Comparison of ENCODE assay signal across 8 mouse cellular contexts in genomic region chr10:59897511-59897910, GRCm38 (mm10). TPM values are rescaled to one million over a fixed set of nuclear protein-coding genes. Genes with fewer than 3 reads are reported as not detected.
A peak's percentile ranks its signal among the peaks of the same experiment; 100 is the strongest.
DNase-seq lines count a peak whose midpoint lies in the region; ATAC-seq and TF ChIP-seq lines count a peak whose summit lies in the region.
"Had no signal": no experiment of that assay in that cellular context is flagged by ENCODE, and none has a peak within 500 bp of the region (broad histone marks: within the 10 kb centered on the region; RNA-seq: fewer than 3 reads in every experiment).

No protein-coding gene starts in this region.

- DNase-seq in stomach, postnatal 0 days (ENCODE audit: low spot score), result no peak
- DNase-seq in right cerebral cortex, adult 2 months (ENCODE audit: low spot score in 2 of 2), result peak; percentile 85 to 89

- H3K27ac ChIP-seq in stomach, embryonic 15.5 days, result 0 out of 2 replicates have a peak overlapping the region, but pooled peaks have one; percentile 10
- H3K27ac ChIP-seq in stomach, postnatal 0 days (replicated peaks), result no peak overlapping the region
- H3K27ac ChIP-seq in embryonic facial prominence, embryonic 15.5 days (replicated peaks), result peak overlapping the region; percentile 74
- peak overlapping the region; percentile 57 for H3K27ac ChIP-seq in kidney, embryonic 16.5 days (ENCODE audit: low read length)
- peak overlapping the region; percentile 72 for H3K27ac ChIP-seq in liver, embryonic 12.5 days
- H3K27ac ChIP-seq in intestine, postnatal 0 days (ENCODE audit: low read depth, low read length), result no peak overlapping the region

- no peak overlapping the region for H3K9ac ChIP-seq in stomach, embryonic 15.5 days
- H3K9ac ChIP-seq in stomach, postnatal 0 days (ENCODE audit: low read length), result no peak overlapping the region
- H3K9ac ChIP-seq in embryonic facial prominence, embryonic 15.5 days, result no peak overlapping the region
- H3K9ac ChIP-seq in kidney, embryonic 16.5 days (replicated peaks; ENCODE audit: low read length), result no peak overlapping the region
- H3K9ac ChIP-seq in liver, embryonic 12.5 days, result no peak overlapping the region
- H3K9ac ChIP-seq in intestine, postnatal 0 days (ENCODE audit: low read depth, low read length), result no peak overlapping the region

- no peak for TF ChIP-seq EP300 in stomach, postnatal 0 days (optimal IDR thresholded peaks at IDR 0.05)

- ATAC-seq in stomach, embryonic 15.5 days (ENCODE audit: insufficient read depth, low FRiP score, low read depth), result no peak
- no peak for ATAC-seq in stomach, postnatal 0 days (ENCODE audit: low FRiP score, low TSS enrichment)
- no peak for ATAC-seq in embryonic facial prominence, embryonic 15.5 days (ENCODE audit: insufficient number of reproducible peaks, low FRiP score, low TSS enrichment, low read depth)
- ATAC-seq in kidney, embryonic 16.5 days (ENCODE audit: low FRiP score, low TSS enrichment), result no peak
- no peak for ATAC-seq in liver, embryonic 12.5 days
- no peak for ATAC-seq in intestine, postnatal 0 days

- no peaks in the 10 kb centered on the region for H3K27me3 ChIP-seq in stomach, embryonic 15.5 days (replicated peaks)
- H3K27me3 ChIP-seq in stomach, postnatal 0 days (ENCODE audit: control insufficient read depth, insufficient read depth, low read length), result no peaks in the 10 kb centered on the region
- no peaks in the 10 kb centered on the region for H3K27me3 ChIP-seq in embryonic facial prominence, embryonic 15.5 days
- no peaks in the 10 kb centered on the region for H3K27me3 ChIP-seq in kidney, embryonic 16.5 days (ENCODE audit: insufficient read depth, low read length)
- no peaks in the 10 kb centered on the region for H3K27me3 ChIP-seq in liver, embryonic 12.5 days (replicated peaks)
- H3K27me3 ChIP-seq in intestine, postnatal 0 days (replicated peaks; ENCODE audit: control insufficient read depth, insufficient read depth, low read length), result no peaks in the 10 kb centered on the region

- peaks cover 43% of the 10 kb centered on the region for H3K4me1 ChIP-seq in stomach, embryonic 15.5 days
- H3K4me1 ChIP-seq in stomach, postnatal 0 days (replicated peaks; ENCODE audit: control insufficient read depth, insufficient read depth), result peaks cover 13% of the 10 kb centered on the region; the same call in 1 of the 2 replicates
- H3K4me1 ChIP-seq in embryonic facial prominence, embryonic 15.5 days, result peaks cover 76% of the 10 kb centered on the region
- peaks cover 52% of the 10 kb centered on the region for H3K4me1 ChIP-seq in kidney, embryonic 16.5 days (ENCODE audit: insufficient read depth, low read length)
- H3K4me1 ChIP-seq in liver, embryonic 12.5 days, result peaks cover 74% of the 10 kb centered on the region
- 0 out of 2 replicates have a peak, but pooled peaks cover 3% of the 10 kb centered on the region for H3K4me1 ChIP-seq in intestine, postnatal 0 days (replicated peaks; ENCODE audit: control insufficient read depth, insufficient read depth, low read length)

- no peak for TF ChIP-seq CTCF in stomach, postnatal 0 days (IDR thresholded peaks at IDR 0.05; ENCODE audit: low read depth)
- no peak for TF ChIP-seq CTCF in intestine, postnatal 0 days (IDR thresholded peaks at IDR 0.05; ENCODE audit: low read depth)

- H3K4me3 ChIP-seq in stomach, embryonic 15.5 days (replicated peaks), result no peak overlapping the region
- no peak overlapping the region for H3K4me3 ChIP-seq in stomach, postnatal 0 days (ENCODE audit: low read depth, low read length)
- no peak overlapping the region for H3K4me3 ChIP-seq in embryonic facial prominence, embryonic 15.5 days (replicated peaks)
- H3K4me3 ChIP-seq in kidney, embryonic 16.5 days (ENCODE audit: low read length), result no peak overlapping the region
- H3K4me3 ChIP-seq in liver, embryonic 12.5 days, result no peak overlapping the region
- no peak overlapping the region for H3K4me3 ChIP-seq in intestine, postnatal 0 days (ENCODE audit: low read depth, low read length)
- H3K4me3 ChIP-seq: erythroblast, embryonic 14.5 days had no signal

- peaks cover 35% of the 10 kb centered on the region for H3K36me3 ChIP-seq in stomach, embryonic 15.5 days
- peaks cover 21% of the 10 kb centered on the region for H3K36me3 ChIP-seq in stomach, postnatal 0 days (ENCODE audit: control insufficient read depth, insufficient read depth, low read length)
- peaks cover 50% of the 10 kb centered on the region for H3K36me3 ChIP-seq in embryonic facial prominence, embryonic 15.5 days
- peaks cover 36% of the 10 kb centered on the region for H3K36me3 ChIP-seq in kidney, embryonic 16.5 days (ENCODE audit: insufficient read depth, low read length)
- peaks cover 62% of the 10 kb centered on the region for H3K36me3 ChIP-seq in liver, embryonic 12.5 days
- peaks cover 56% of the 10 kb centered on the region for H3K36me3 ChIP-seq in intestine, postnatal 0 days (ENCODE audit: control insufficient read depth, insufficient read depth)

- H3K4me2 ChIP-seq in stomach, embryonic 15.5 days, result no peak overlapping the region
- no peak overlapping the region for H3K4me2 ChIP-seq in stomach, postnatal 0 days (replicated peaks; ENCODE audit: low read depth)
- no peak overlapping the region for H3K4me2 ChIP-seq in embryonic facial prominence, embryonic 15.5 days (replicated peaks)
- H3K4me2 ChIP-seq in kidney, embryonic 16.5 days (replicated peaks; ENCODE audit: low read depth, low read length), result no peak overlapping the region
- H3K4me2 ChIP-seq in liver, embryonic 12.5 days, result no peak overlapping the region
- no peak overlapping the region for H3K4me2 ChIP-seq in intestine, postnatal 0 days (replicated peaks; ENCODE audit: low read depth)

- 56% methylated on average over 5 of the region's 5 CpGs for WGBS in stomach, embryonic 15.5 days
- 54% methylated on average over 5 of the region's 5 CpGs for WGBS in stomach, postnatal 0 days
- 39% methylated on average over 5 of the region's 5 CpGs for WGBS in embryonic facial prominence, embryonic 15.5 days
- 41% methylated on average over 5 of the region's 5 CpGs for WGBS in kidney, embryonic 16.5 days
- 63% methylated on average over 5 of the region's 5 CpGs for WGBS in liver, embryonic 12.5 days (ENCODE audit: insufficient replicate concordance)
- WGBS in intestine, postnatal 0 days, result 60% methylated on average over 5 of the region's 5 CpGs

- no peaks in the 10 kb centered on the region for H3K9me3 ChIP-seq in stomach, embryonic 15.5 days
- H3K9me3 ChIP-seq in stomach, postnatal 0 days (ENCODE audit: control insufficient read depth, low read length), result no peaks in the 10 kb centered on the region
- no peaks in the 10 kb centered on the region for H3K9me3 ChIP-seq in embryonic facial prominence, embryonic 15.5 days (replicated peaks)
- no peaks in the 10 kb centered on the region for H3K9me3 ChIP-seq in kidney, embryonic 16.5 days (ENCODE audit: low read length)
- no peaks in the 10 kb centered on the region for H3K9me3 ChIP-seq in liver, embryonic 12.5 days (replicated peaks)
- no peaks in the 10 kb centered on the region for H3K9me3 ChIP-seq in intestine, postnatal 0 days (ENCODE audit: control insufficient read depth)

RNA-seq across cellular contexts. Expression of gene Dnajb12, which starts 18.2 kb away (rescaled TPM):
- 20.6 and 22.0 TPM in 2 replicates for polyA plus RNA-seq in stomach, embryonic 15.5 days (2015; fragmentation: Nextera tagmentation; extraction: Ambion mirVana)
- 17.4 and 19.0 TPM in 2 replicates for polyA plus RNA-seq in stomach, postnatal 0 days (2015; fragmentation: Nextera tagmentation; extraction: Ambion mirVana)
- 24.1 and 24.8 TPM in 2 replicates for polyA plus RNA-seq in embryonic facial prominence, embryonic 15.5 days (2015; fragmentation: Nextera tagmentation; extraction: Ambion mirVana)
- 30.1 and 32.9 TPM in 2 replicates for polyA plus RNA-seq in kidney, embryonic 16.5 days (2015; fragmentation: Nextera tagmentation; extraction: Ambion mirVana)
- 18.0 and 18.7 TPM in 2 replicates for polyA plus RNA-seq in liver, embryonic 12.5 days (2016; fragmentation: Nextera tagmentation; extraction: Ambion mirVana)
- polyA plus RNA-seq in intestine, postnatal 0 days (2015; fragmentation: Nextera tagmentation; extraction: Ambion mirVana), result 25.6 and 27.4 TPM in 2 replicates

RNA-seq across cellular contexts. Expression of gene Ddit4, which starts 54.1 kb away (rescaled TPM):
- polyA plus RNA-seq in stomach, embryonic 15.5 days (2015; fragmentation: Nextera tagmentation; extraction: Ambion mirVana), result 45.6 and 45.8 TPM in 2 replicates
- polyA plus RNA-seq in stomach, postnatal 0 days (2015; fragmentation: Nextera tagmentation; extraction: Ambion mirVana), result 12.4 and 17.3 TPM in 2 replicates
- polyA plus RNA-seq in embryonic facial prominence, embryonic 15.5 days (2015; fragmentation: Nextera tagmentation; extraction: Ambion mirVana), result 83.3 and 89.1 TPM in 2 replicates
- polyA plus RNA-seq in kidney, embryonic 16.5 days (2015; fragmentation: Nextera tagmentation; extraction: Ambion mirVana), result 30.6 and 31.9 TPM in 2 replicates
- 5.4 and 6.9 TPM in 2 replicates for polyA plus RNA-seq in liver, embryonic 12.5 days (2016; fragmentation: Nextera tagmentation; extraction: Ambion mirVana)
- polyA plus RNA-seq in intestine, postnatal 0 days (2015; fragmentation: Nextera tagmentation; extraction: Ambion mirVana), result 11.5 and 17.8 TPM in 2 replicates

Comparison
In these comparisons a context has a peak if more than half of its experiments do, and no peak if none do; other contexts are left out.
1. H3K27ac ChIP-seq: peak in stomach, embryonic 15.5 days (single experiment), embryonic facial prominence, embryonic 15.5 days (single experiment), kidney, embryonic 16.5 days (single experiment) and liver, embryonic 12.5 days (single experiment); none in stomach, postnatal 0 days (single experiment) and intestine, postnatal 0 days (single experiment).